Mouse (Mus musculus): ENCODE results near the gene Rph3al. TPM values are rescaled to one million over a fixed set of nuclear protein-coding genes. Genes with fewer than 3 reads are reported as not detected.

The Rph3al gene
- total and polyA plus RNA-seq, 3 experiments: not detected

GRCm38 (mm10) chr11:75907406-75907805, 30.8 kb downstream of the Rph3al start:
- Histone ChIP-seq H3K36me3 (replicated peaks) (no peaks in the 10 kb centered on the region), H3K9me3 (replicated peaks) (peaks cover 7% of the 10 kb centered on the region), H3K4me1 (ENCODE audit: insufficient read depth, low read depth, low read length) (no peaks in the 10 kb centered on the region), H3K4me3 (ENCODE audit: low read depth, low read length) (no peak overlapping the region), H3K27me3 (ENCODE audit: insufficient read depth, low read length) (peaks cover 16% of the 10 kb centered on the region)
- ATAC-seq (ENCODE audit: extremely low read depth, insufficient number of reproducible peaks, low FRiP score, poor library complexity, severe bottlenecking): no peak
- peak; percentile 30 for DNase-seq (ENCODE audit: low spot score)
- TF ChIP-seq POLR2AphosphoS5 (IDR thresholded peaks at IDR 0.05; ENCODE audit: insufficient replicate concordance, low read depth, low read length) (no peak), CTCF (IDR thresholded peaks at IDR 0.05; ENCODE audit: low read depth, low read length) (no peak), GATA1 (IDR thresholded peaks at IDR 0.05; ENCODE audit: borderline replicate concordance, low read length) (no peak), GATA2 (IDR thresholded peaks at IDR 0.05; ENCODE audit: borderline replicate concordance, low read depth, low read length) (no peak), TAL1 (conservative IDR thresholded peaks at IDR 0.05; ENCODE audit: low read depth, low read length) (no peak)

- ATAC-seq (ENCODE audit: extremely low read depth, insufficient number of reproducible peaks, low FRiP score, poor library complexity, severe bottlenecking) (no peak), DNase-seq (ENCODE audit: low spot score) (no peak)
- Histone ChIP-seq H3K4me3 (ENCODE audit: low read depth, low read length) (no peak overlapping the region), H3K4me1 (ENCODE audit: insufficient read depth, low read depth, low read length) (no peaks in the 10 kb centered on the region), H3K9me3 (replicated peaks) (peaks cover 5% of the 10 kb centered on the region), H3K27me3 (ENCODE audit: insufficient read depth, low read length) (peaks cover 16% of the 10 kb centered on the region), H3K36me3 (replicated peaks) (no peaks in the 10 kb centered on the region)
- TF ChIP-seq TAL1 (conservative IDR thresholded peaks at IDR 0.05; ENCODE audit: low read depth, low read length) (no peak), POLR2AphosphoS5 (IDR thresholded peaks at IDR 0.05; ENCODE audit: insufficient replicate concordance, low read depth, low read length) (no peak), CTCF (IDR thresholded peaks at IDR 0.05; ENCODE audit: low read depth, low read length) (no peak), GATA2 (IDR thresholded peaks at IDR 0.05; ENCODE audit: borderline replicate concordance, low read depth, low read length) (no peak), GATA1 (IDR thresholded peaks at IDR 0.05; ENCODE audit: borderline replicate concordance, low read length) (no peak)
Measured at GRCm38 (mm10) chr11:75906556-75906955, 31.7 kb downstream of the Rph3al start.

- H3K4me1 ChIP-seq (ENCODE audit: insufficient read depth, low read depth, low read length): no peaks in the 10 kb centered on the region
- no peaks in the 10 kb centered on the region for H3K36me3 ChIP-seq (replicated peaks)
- H3K27me3 ChIP-seq (ENCODE audit: insufficient read depth, low read length): peaks cover 16% of the 10 kb centered on the region
- DNase-seq (ENCODE audit: low spot score) (no peak), ATAC-seq (ENCODE audit: extremely low read depth, insufficient number of reproducible peaks, low FRiP score, poor library complexity, severe bottlenecking) (no peak)
- no peak overlapping the region for H3K4me3 ChIP-seq (ENCODE audit: low read depth, low read length)
- no peak for TF ChIP-seq GATA1 (IDR thresholded peaks at IDR 0.05; ENCODE audit: borderline replicate concordance, low read length)
- no peak for TF ChIP-seq TAL1 (conservative IDR thresholded peaks at IDR 0.05; ENCODE audit: low read depth, low read length)
- no peak for TF ChIP-seq POLR2AphosphoS5 (IDR thresholded peaks at IDR 0.05; ENCODE audit: insufficient replicate concordance, low read depth, low read length)
- no peak for TF ChIP-seq GATA2 (IDR thresholded peaks at IDR 0.05; ENCODE audit: borderline replicate concordance, low read depth, low read length)
- no peak for TF ChIP-seq CTCF (IDR thresholded peaks at IDR 0.05; ENCODE audit: low read depth, low read length)
- peaks cover 5% of the 10 kb centered on the region for H3K9me3 ChIP-seq (replicated peaks)
Measured at GRCm38 (mm10) chr11:75904982-75905381, 33.2 kb downstream of the Rph3al start.

GRCm38 (mm10) chr11:75904501-75904900, 33.7 kb downstream of the Rph3al start:
- H3K36me3 ChIP-seq (replicated peaks): no peaks in the 10 kb centered on the region
- peaks cover 5% of the 10 kb centered on the region for H3K9me3 ChIP-seq (replicated peaks)
- no peak for TF ChIP-seq TAL1 (conservative IDR thresholded peaks at IDR 0.05; ENCODE audit: low read depth, low read length)
- TF ChIP-seq POLR2AphosphoS5 (IDR thresholded peaks at IDR 0.05; ENCODE audit: insufficient replicate concordance, low read depth, low read length): no peak
- no peak for TF ChIP-seq GATA1 (IDR thresholded peaks at IDR 0.05; ENCODE audit: borderline replicate concordance, low read length)
- TF ChIP-seq GATA2 (IDR thresholded peaks at IDR 0.05; ENCODE audit: borderline replicate concordance, low read depth, low read length): no peak
- no peak for TF ChIP-seq CTCF (IDR thresholded peaks at IDR 0.05; ENCODE audit: low read depth, low read length)
- DNase-seq (ENCODE audit: low spot score): no peak
- H3K4me1 ChIP-seq (ENCODE audit: insufficient read depth, low read depth, low read length): no peaks in the 10 kb centered on the region
- no peak for ATAC-seq (ENCODE audit: extremely low read depth, insufficient number of reproducible peaks, low FRiP score, poor library complexity, severe bottlenecking)
- no peak overlapping the region for H3K4me3 ChIP-seq (ENCODE audit: low read depth, low read length)
- peaks cover 16% of the 10 kb centered on the region for H3K27me3 ChIP-seq (ENCODE audit: insufficient read depth, low read length)

GRCm38 (mm10) chr11:75903486-75903885, 34.7 kb downstream of the Rph3al start:
- Histone ChIP-seq H3K27me3 (ENCODE audit: insufficient read depth, low read length) (peaks cover 16% of the 10 kb centered on the region), H3K9me3 (replicated peaks) (peaks cover 5% of the 10 kb centered on the region), H3K36me3 (replicated peaks) (no peaks in the 10 kb centered on the region), H3K4me1 (ENCODE audit: insufficient read depth, low read depth, low read length) (no peaks in the 10 kb centered on the region), H3K4me3 (ENCODE audit: low read depth, low read length) (no peak overlapping the region)
- ATAC-seq (ENCODE audit: extremely low read depth, insufficient number of reproducible peaks, low FRiP score, poor library complexity, severe bottlenecking) (no peak), DNase-seq (ENCODE audit: low spot score) (no peak)
- peak; percentile 88 for TF ChIP-seq CTCF (IDR thresholded peaks at IDR 0.05; ENCODE audit: low read depth, low read length)
- no peak for TF ChIP-seq GATA2 (IDR thresholded peaks at IDR 0.05; ENCODE audit: borderline replicate concordance, low read depth, low read length)

- Histone ChIP-seq H3K36me3 (replicated peaks) (no peaks in the 10 kb centered on the region), H3K27me3 (ENCODE audit: insufficient read depth, low read length) (peaks cover 18% of the 10 kb centered on the region), H3K4me1 (ENCODE audit: insufficient read depth, low read depth, low read length) (no peaks in the 10 kb centered on the region), H3K9me3 (replicated peaks) (peaks cover 5% of the 10 kb centered on the region), H3K4me3 (ENCODE audit: low read depth, low read length) (no peak overlapping the region)
- TF ChIP-seq POLR2AphosphoS5 (IDR thresholded peaks at IDR 0.05; ENCODE audit: insufficient replicate concordance, low read depth, low read length) (no peak), TAL1 (conservative IDR thresholded peaks at IDR 0.05; ENCODE audit: low read depth, low read length) (no peak), CTCF (IDR thresholded peaks at IDR 0.05; ENCODE audit: low read depth, low read length) (no peak), GATA2 (IDR thresholded peaks at IDR 0.05; ENCODE audit: borderline replicate concordance, low read depth, low read length) (no peak), GATA1 (IDR thresholded peaks at IDR 0.05; ENCODE audit: borderline replicate concordance, low read length) (no peak)
- ATAC-seq (ENCODE audit: extremely low read depth, insufficient number of reproducible peaks, low FRiP score, poor library complexity, severe bottlenecking) (no peak), DNase-seq (ENCODE audit: low spot score) (no peak)
Measured at GRCm38 (mm10) chr11:75901339-75901738, 36.9 kb downstream of the Rph3al start.
